Mouse (Mus musculus) stomach, postnatal 0 days (tissue): ENCODE results near the gene Plekhg3. TPM values are rescaled to one million over a fixed set of nuclear protein-coding genes. Genes with fewer than 3 reads are reported as not detected.

Experiments
- ATAC-seq: fragments of 200-750 bp; cut with Nextera tagmentation; 2 replicates; pipeline ENCODE4 v1.8.0; 2017; ENCODE audit not compliant: low FRiP score, low TSS enrichment
- DNase-seq: peaks from one replicate; pipeline ENCODE4 v3.0.0-alpha.2; 2016; ENCODE audit warnings: low spot score
- H3K27ac ChIP-seq: fragments of 300-500 bp; sonication (generic); replicated peaks from 2 replicates; pipeline ENCODE4 v1.5.1; 2014; ENCODE audit warnings: mild to moderate bottlenecking, control low read depth
- H3K27me3 ChIP-seq: fragments of 300-500 bp; sonication (generic); 2 replicates; pipeline ENCODE4 v1.6.1; 2014; ENCODE audit warnings: low read length; ENCODE audit not compliant: control insufficient read depth, insufficient read depth
- H3K36me3 ChIP-seq: fragments of 300-500 bp; sonication (generic); 2 replicates; pipeline ENCODE4 v1.6.1; 2014; ENCODE audit warnings: low read length, mixed read lengths; ENCODE audit not compliant: control insufficient read depth, insufficient read depth
- H3K4me1 ChIP-seq: fragments of 300-500 bp; sonication (generic); replicated peaks from 2 replicates; pipeline ENCODE4 v1.6.1; 2014; ENCODE audit warnings: antibody characterized with exemption; ENCODE audit not compliant: control insufficient read depth, insufficient read depth
- H3K4me2 ChIP-seq: fragments of 300-500 bp; sonication (generic); replicated peaks from 2 replicates; pipeline ENCODE4 v1.6.1; 2014; ENCODE audit warnings: low read depth, mild to moderate bottlenecking, control low read depth, moderate library complexity
- H3K4me3 ChIP-seq: fragments of 300-500 bp; sonication (generic); 2 replicates; pipeline ENCODE4 v1.5.1; 2014; ENCODE audit warnings: low read depth, low read length, control low read depth
- H3K9ac ChIP-seq: fragments of 300-500 bp; sonication (generic); 2 replicates; pipeline ENCODE4 v1.6.1; 2014; ENCODE audit warnings: mild to moderate bottlenecking, low read length, control low read depth, mixed read lengths
- H3K9me3 ChIP-seq: fragments of 300-500 bp; sonication (generic); 2 replicates; pipeline ENCODE4 v1.6.1; 2016; ENCODE audit warnings: low read length; ENCODE audit not compliant: control insufficient read depth
- CTCF ChIP-seq: IDR thresholded peaks from 2 replicates; pipeline ENCODE4 v1.5.1; 2016; ENCODE audit warnings: antibody characterized with exemption, low read depth, mild to moderate bottlenecking, moderate library complexity
- EP300 ChIP-seq: optimal IDR thresholded peaks from 2 replicates; pipeline ENCODE3; 2016; ENCODE audit warnings: antibody characterized with exemption
- WGBS: fragments of 180-500 bp; shearing (Covaris S2); extraction: QIAGEN DNeasy Blood & Tissue Kit; methylation state at CpG from one replicate; pipeline ENCODE4 v1.1.7; 2014; 5-methylcytosine and 5-hydroxymethylcytosine counted together
- polyA plus RNA-seq: library from polyadenylated mRNA; unstranded; fragments of >200 nt; fragmentation: Nextera tagmentation; extraction: Ambion mirVana; gene quantifications from 2 replicates; pipeline ENCODE4 v1.2.1, GENCODE M21; 2015

The Plekhg3 gene
- polyA plus RNA-seq, 1 experiment from 2014 or later = 5.7 TPM

GRCm38 (mm10) chr12:76490798-76491197 is 39.9 kb upstream of the Plekhg3 start:
- Histone ChIP-seq H3K9me3 (peaks cover 5% of the 10 kb centered on the region; the same call in 1 of the 2 replicates), H3K4me3 (no peak overlapping the region), H3K36me3 (no peaks in the 10 kb centered on the region), H3K27me3 (no peaks in the 10 kb centered on the region), H3K27ac (no peak overlapping the region), H3K9ac (no peak overlapping the region), H3K4me1 (no peaks in the 10 kb centered on the region), H3K4me2 (no peak overlapping the region)
- 63% methylated on average over 1 of the region's 1 CpGs for WGBS
- no peak for ATAC-seq
- DNase-seq = no peak
- TF ChIP-seq CTCF (no peak), EP300 (no peak)

GRCm38 (mm10) chr12:76493462-76493861 is 37.2 kb upstream of the Plekhg3 start:
- TF ChIP-seq CTCF = no peak
- TF ChIP-seq EP300 = peak; percentile 58
- H3K4me2 ChIP-seq = no peak overlapping the region
- 13% methylated on average over 5 of the region's 5 CpGs for WGBS
- H3K27me3 ChIP-seq = no peaks in the 10 kb centered on the region
- H3K36me3 ChIP-seq = no peaks in the 10 kb centered on the region
- no peak overlapping the region for H3K4me3 ChIP-seq
- H3K27ac ChIP-seq = 0 out of 2 replicates have a peak overlapping the region, but pooled peaks have one; percentile 20
- DNase-seq (peak; percentile 63), ATAC-seq (peak; percentile 82)
- peaks cover 5% of the 10 kb centered on the region; the same call in 1 of the 2 replicates for H3K9me3 ChIP-seq
- H3K9ac ChIP-seq = no peak overlapping the region
- no peaks in the 10 kb centered on the region for H3K4me1 ChIP-seq

GRCm38 (mm10) chr12:76495381-76495780 is 35.3 kb upstream of the Plekhg3 start:
- no peak overlapping the region for H3K4me3 ChIP-seq
- no peak overlapping the region for H3K9ac ChIP-seq
- H3K4me2 ChIP-seq = no peak overlapping the region
- peaks cover 5% of the 10 kb centered on the region; the same call in 1 of the 2 replicates for H3K9me3 ChIP-seq
- no peak overlapping the region for H3K27ac ChIP-seq
- TF ChIP-seq EP300 (no peak), CTCF (no peak)
- H3K4me1 ChIP-seq = no peaks in the 10 kb centered on the region
- no peaks in the 10 kb centered on the region for H3K27me3 ChIP-seq
- DNase-seq (no peak), ATAC-seq (no peak)
- 79% methylated on average over 4 of the region's 4 CpGs for WGBS
- no peaks in the 10 kb centered on the region for H3K36me3 ChIP-seq

DNA sequence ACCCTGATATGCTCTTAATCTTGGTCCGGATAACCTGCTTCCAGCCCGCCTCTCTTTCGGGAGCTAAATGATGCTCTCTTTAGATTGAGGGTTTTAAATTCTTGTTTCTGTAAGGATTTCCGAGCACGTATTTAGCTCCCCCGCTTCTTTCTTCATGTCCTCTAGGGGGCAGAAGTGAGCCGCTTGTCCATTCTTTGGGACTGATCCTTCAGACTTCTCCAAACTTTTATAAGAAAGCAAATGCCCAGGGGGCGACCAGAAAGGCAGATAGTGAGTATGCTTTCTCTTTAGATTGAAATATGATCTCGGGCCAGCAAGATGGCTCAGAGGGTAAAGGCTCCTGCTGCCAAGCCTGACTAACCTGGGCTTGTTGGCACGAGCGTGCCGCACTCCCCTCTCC is 34.4 kb upstream of the Plekhg3 start:
- peak; percentile 65 for DNase-seq

GRCm38 (mm10) chr12:76499276-76499675 is 31.4 kb upstream of the Plekhg3 start:
- H3K27me3 ChIP-seq = no peaks in the 10 kb centered on the region
- TF ChIP-seq EP300 (no peak), CTCF (no peak)
- no peak for DNase-seq
- no peak overlapping the region for H3K9ac ChIP-seq
- no peaks in the 10 kb centered on the region for H3K9me3 ChIP-seq
- H3K27ac ChIP-seq = no peak overlapping the region
- no peaks in the 10 kb centered on the region for H3K36me3 ChIP-seq
- no peak for ATAC-seq
- H3K4me2 ChIP-seq = no peak overlapping the region
- no peak overlapping the region for H3K4me3 ChIP-seq
- WGBS = 69% methylated on average over 9 of the region's 9 CpGs
- H3K4me1 ChIP-seq = no peaks in the 10 kb centered on the region

More for the DNA sequence above, 34.4 kb upstream of the Plekhg3 start:
- Histone ChIP-seq H3K4me3 (no peak overlapping the region), H3K9ac (no peak overlapping the region), H3K27me3 (no peaks in the 10 kb centered on the region), H3K4me1 (no peaks in the 10 kb centered on the region), H3K27ac (no peak overlapping the region), H3K36me3 (no peaks in the 10 kb centered on the region), H3K9me3 (no peaks in the 10 kb centered on the region), H3K4me2 (no peak overlapping the region)
- WGBS = 24% methylated on average over 12 of the region's 12 CpGs
- no peak for ATAC-seq
- TF ChIP-seq EP300 = no peak
- peak; percentile 90 for TF ChIP-seq CTCF

GRCm38 (mm10) chr12:76500055-76500454 is 30.6 kb upstream of the Plekhg3 start:
- H3K27ac ChIP-seq = no peak overlapping the region
- H3K4me2 ChIP-seq = no peak overlapping the region
- WGBS = 82% methylated on average over 6 of the region's 6 CpGs
- H3K9me3 ChIP-seq = no peaks in the 10 kb centered on the region
- no peak for DNase-seq
- H3K4me1 ChIP-seq = no peaks in the 10 kb centered on the region
- H3K36me3 ChIP-seq = no peaks in the 10 kb centered on the region
- H3K4me3 ChIP-seq = no peak overlapping the region
- no peaks in the 10 kb centered on the region for H3K27me3 ChIP-seq
- no peak for TF ChIP-seq CTCF
- TF ChIP-seq EP300 = no peak
- no peak for ATAC-seq
- no peak overlapping the region for H3K9ac ChIP-seq
